Mouse (Mus musculus) MEL (cell line): ENCODE data around the gene Pex5.

Experiments used
- CTCF ChIP-seq, 3 experiments: IDR thresholded peaks in 2 of 3; conservative IDR thresholded peaks in 1 of 3; 2 replicates each; pipeline ENCODE4 v1.5.1; 2011 to 2012; ENCODE audit warnings: low read length in 3 of 3, low read depth in 2 of 3, mild to moderate bottlenecking in 2 of 3, improper control_type of control experiment in 1 of 3, inconsistent platforms in 1 of 3, mixed read lengths in 1 of 3, moderate library complexity in 1 of 3; ENCODE audit not compliant: control insufficient read depth in 1 of 3, insufficient read depth in 1 of 3, poor library complexity in 1 of 3, severe bottlenecking in 1 of 3
- EP300 ChIP-seq, 2 experiments: IDR thresholded peaks; 2 replicates each; pipeline ENCODE4 v1.6.1; 2011; ENCODE audit warnings: improper control_type of control experiment in 2 of 2, low read length in 2 of 2, low read depth in 1 of 2, mild to moderate bottlenecking in 1 of 2
- MYB ChIP-seq: IDR thresholded peaks from 2 replicates; pipeline ENCODE4 v1.6.1; 2011; ENCODE audit warnings: mild to moderate bottlenecking, low read depth, low read length, improper control_type of control experiment
- MYC ChIP-seq: IDR thresholded peaks from 2 replicates; pipeline ENCODE4 v1.6.1; 2011; ENCODE audit warnings: low read depth, mild to moderate bottlenecking, low read length, improper control_type of control experiment, moderate library complexity
- NRF1 ChIP-seq: IDR thresholded peaks from 2 replicates; pipeline ENCODE4 v1.6.1; 2014; ENCODE audit warnings: low read depth, mild to moderate bottlenecking, inconsistent platforms, low read length, improper control_type of control experiment, moderate library complexity; ENCODE audit not compliant: poor library complexity, insufficient read depth, severe bottlenecking
- POLR2A ChIP-seq, 2 experiments: IDR thresholded peaks; 2 replicates each; pipeline ENCODE4 v1.6.1; 2011 to 2012; ENCODE audit warnings: low read length in 2 of 2, mild to moderate bottlenecking in 2 of 2, control low read depth in 1 of 2, improper control_type of control experiment in 1 of 2, low read depth in 1 of 2, moderate library complexity in 1 of 2; ENCODE audit not compliant: control insufficient read depth in 1 of 2, insufficient read depth in 1 of 2, poor library complexity in 1 of 2
- RAD21 ChIP-seq: IDR thresholded peaks from 2 replicates; pipeline ENCODE4 v1.6.1; 2011; ENCODE audit warnings: mild to moderate bottlenecking, low read depth, low read length, improper control_type of control experiment
- TCF12 ChIP-seq: IDR thresholded peaks from 2 replicates; pipeline ENCODE4 v1.6.1; 2014; ENCODE audit warnings: low read depth, mild to moderate bottlenecking, inconsistent platforms, low read length, improper control_type of control experiment, moderate library complexity
- USF1 ChIP-seq: IDR thresholded peaks from 2 replicates; pipeline ENCODE4 v1.6.1; 2014; ENCODE audit warnings: low read depth, mild to moderate bottlenecking, inconsistent platforms, low read length, improper control_type of control experiment, moderate library complexity
- ZC3H11A ChIP-seq: IDR thresholded peaks from 2 replicates; pipeline ENCODE4 v1.6.1; 2012; ENCODE audit warnings: low read depth, mild to moderate bottlenecking, inconsistent platforms, low read length, improper control_type of control experiment

- TF ChIP-seq MYC (no peak), POLR2A (IDR thresholded peaks at IDR 0.05; ENCODE audit: control insufficient read depth in 1 of 2, insufficient read depth in 1 of 2, low read depth in 1 of 2, low read length in 2 of 2, poor library complexity in 1 of 2) (no peak), RAD21 (no peak), USF1 (no peak), MYB (no peak), NRF1 (no peak), CTCF (IDR thresholded peaks at IDR 0.05 in 2 of 3, conservative IDR thresholded peaks at IDR 0.05 in 1 of 3; ENCODE audit: control insufficient read depth in 1 of 3, insufficient read depth in 1 of 3, low read depth in 2 of 3, low read length in 3 of 3, poor library complexity in 1 of 3, severe bottlenecking in 1 of 3) (no peak), TCF12 (no peak), EP300 (IDR thresholded peaks at IDR 0.05; ENCODE audit: low read depth in 1 of 2, low read length in 2 of 2) (no peak), ZC3H11A (no peak)
These were observed 7.7 kb downstream of the Pex5 start for GRCm38 (mm10) chr6:124407180-124407579.
